Mouse (Mus musculus) adrenal gland, postnatal 36 days (tissue): ENCODE data around the gene Gm14692. TPM values are rescaled to one million over a fixed set of nuclear protein-coding genes. Genes with fewer than 3 reads are reported as not detected.
"Not testable (repeated sequence)": the region's sequence is repeated elsewhere in the genome, so short reads cannot be mapped to it uniquely, and the experiment has no call there.

Source experiments
- DNase-seq, 2 experiments: peaks; one replicate each; pipeline ENCODE4 v3.0.0; 2021; ENCODE audit warnings: mixed read lengths in 1 of 2
- long read RNA-seq, 2 experiments: library from polyadenylated mRNA; stranded (forward); transcript quantifications; one replicate each; pipeline ENCODE4 v2.0.0; 2021; ENCODE audit warnings: borderline sequencing depth in 2 of 2
- total RNA-seq, 2 experiments: library from RNA; stranded (reverse); gene quantifications; 2 replicates each; pipeline ENCODE4 v1.2.3; 2021

Gene Gm14692
- total RNA-seq: not detected
- long read RNA-seq, experiment 1: 0 reads
- long read RNA-seq, experiment 2: 0 reads

DNA sequence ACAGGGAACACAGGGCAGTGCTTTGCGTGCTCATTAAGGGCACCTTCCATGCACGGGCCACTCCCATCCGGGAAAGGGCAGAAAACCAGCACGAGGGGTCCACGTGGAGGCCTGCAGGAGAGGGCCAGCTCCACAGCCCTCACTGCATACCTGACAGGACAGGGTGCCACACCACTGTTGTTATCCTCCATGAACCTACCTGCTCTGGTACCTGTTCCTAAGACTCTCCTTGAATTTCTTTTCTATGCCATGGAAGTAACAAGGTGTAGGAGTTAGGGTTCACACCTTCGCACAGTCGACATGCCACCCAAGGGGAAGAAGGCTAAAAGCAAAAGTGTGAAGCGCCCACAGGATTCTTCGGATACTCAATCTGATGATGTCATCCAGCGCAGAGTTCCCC, at the start of gene Gm14692:
TSS of gene Gm14692 (plus strand) at position 301 of the 400 bp plus-strand sequence.
- DNase-seq: not testable (repeated sequence)

DNA sequence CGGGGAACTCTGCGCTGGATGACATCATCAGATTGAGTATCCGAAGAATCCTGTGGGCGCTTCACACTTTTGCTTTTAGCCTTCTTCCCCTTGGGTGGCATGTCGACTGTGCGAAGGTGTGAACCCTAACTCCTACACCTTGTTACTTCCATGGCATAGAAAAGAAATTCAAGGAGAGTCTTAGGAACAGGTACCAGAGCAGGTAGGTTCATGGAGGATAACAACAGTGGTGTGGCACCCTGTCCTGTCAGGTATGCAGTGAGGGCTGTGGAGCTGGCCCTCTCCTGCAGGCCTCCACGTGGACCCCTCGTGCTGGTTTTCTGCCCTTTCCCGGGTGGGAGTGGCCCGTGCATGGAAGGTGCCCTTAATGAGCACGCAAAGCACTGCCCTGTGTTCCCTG, 2.0 kb upstream of the Gm14692 start, which contains the start of gene Gm1140:
TSS of gene Gm1140 (minus strand) at position 101 of the 400 bp plus-strand sequence.
- not testable (repeated sequence) for DNase-seq

Other genes with a start within 250 kb of the Gm14692 start
- not detected for gene Gm1140, start 2.1 kb upstream of the Gm14692 start, total RNA-seq
- not detected for gene 4933436I01Rik, start 225.8 kb downstream of the Gm14692 start, total RNA-seq